Mouse (Mus musculus) kidney, adult 2 months (tissue): ENCODE results near the gene Plcb2.

Source experiments
- CTCF ChIP-seq: fragments of 200-500 bp; conservative IDR thresholded peaks from 2 replicates; pipeline ENCODE4 v1.5.1; 2011; ENCODE audit warnings: low read depth, mild to moderate bottlenecking, control low read depth, low read length, moderate library complexity, mixed read lengths; ENCODE audit not compliant: insufficient read depth, insufficient read length
- POLR2A ChIP-seq: fragments of 200-500 bp; IDR thresholded peaks from one replicate; pipeline ENCODE4 v1.6.1; 2011; ENCODE audit warnings: low read depth, low read length, control low read depth

DNA sequence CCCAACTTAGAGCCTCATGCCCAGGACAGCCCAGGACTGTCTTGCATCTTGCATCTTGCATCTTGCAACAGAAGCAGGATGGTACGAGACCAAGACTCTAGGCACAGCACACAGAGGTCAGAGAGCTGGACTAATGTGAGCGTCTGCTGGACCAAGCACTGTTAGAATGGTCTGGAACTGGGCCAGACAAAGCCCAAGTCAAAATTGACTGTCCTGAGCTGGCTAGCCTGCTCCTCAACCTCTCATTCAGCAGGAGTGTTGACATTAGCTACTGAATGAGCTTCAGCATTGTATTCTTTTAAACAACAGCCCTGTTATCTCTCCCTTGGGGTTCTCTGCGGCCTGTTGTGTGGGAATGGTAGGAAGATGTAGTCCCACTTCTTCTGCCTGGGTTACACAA lies 48.7 kb downstream of the Plcb2 start:
- TF ChIP-seq CTCF (no peak), POLR2A (no peak)
